25 mouse cellular contexts compared by ENCODE assay signal in genomic region chr3:108756131-108756530, GRCm38 (mm10). TPM values are rescaled to one million over a fixed set of nuclear protein-coding genes. Genes with fewer than 3 reads are reported as not detected.
"Had no signal": no experiment of that assay in that cellular context is flagged by ENCODE, and none has a peak within 500 bp of the region (broad histone marks: within the 10 kb centered on the region; RNA-seq: fewer than 3 reads in every experiment).

No protein-coding gene starts in this region.

- H3K4me1 ChIP-seq: megakaryocyte, embryonic 14.5 days; midbrain, embryonic 10.5 days had no signal

- H3K27me3 ChIP-seq: intestine, embryonic 15.5 days; neural tube, embryonic 13.5 days; stomach, embryonic 15.5 days had no signal

- H3K9me3 ChIP-seq: intestine, embryonic 15.5 days; kidney, embryonic 15.5 days; lung, embryonic 15.5 days; midbrain, embryonic 10.5 days; neural tube, embryonic 13.5 days; stomach, embryonic 15.5 days had no signal

- H3K4me2 ChIP-seq: intestine, embryonic 15.5 days; kidney, embryonic 15.5 days; lung, embryonic 15.5 days; neural tube, embryonic 13.5 days; stomach, embryonic 15.5 days had no signal

- H3K4me3 ChIP-seq: intestine, embryonic 15.5 days; kidney, embryonic 15.5 days; left cerebral cortex, adult 2 months; lung, embryonic 15.5 days; megakaryocyte, embryonic 14.5 days; midbrain, embryonic 10.5 days; neural tube, embryonic 13.5 days; stomach, embryonic 15.5 days had no signal

- DNase-seq: kidney, adult 11 months; kidney, adult 8-10 months; kidney, postnatal 10 days; kidney, postnatal 36 days; layer of hippocampus, postnatal 36 days; lung, adult 18-20 months; lung, postnatal 10 days; lung, postnatal 36 days; midbrain, embryonic 14.5 days; retina, postnatal 1 day; right cerebral cortex, postnatal 25 days; spleen, adult 18-20 months; thymus, postnatal 25 days had no signal

- H3K9ac ChIP-seq: intestine, embryonic 15.5 days; kidney, embryonic 15.5 days; lung, embryonic 15.5 days; neural tube, embryonic 13.5 days; stomach, embryonic 15.5 days had no signal

- H3K36me3 ChIP-seq: intestine, embryonic 15.5 days; kidney, embryonic 15.5 days; lung, embryonic 15.5 days; midbrain, embryonic 10.5 days; neural tube, embryonic 13.5 days; stomach, embryonic 15.5 days had no signal

- ATAC-seq: intestine, embryonic 15.5 days had no signal

- H3K27ac ChIP-seq: intestine, embryonic 15.5 days; kidney, embryonic 15.5 days; left cerebral cortex, adult 2 months; lung, embryonic 15.5 days; midbrain, embryonic 10.5 days; neural tube, embryonic 13.5 days; stomach, embryonic 15.5 days had no signal

RNA-seq across cellular contexts. Expression of gene Aknad1, which starts 16.7 kb away (rescaled TPM):
- total RNA-seq: layer of hippocampus, adult 8-10 months; layer of hippocampus, postnatal 10 days; left cerebral cortex, adult 2 months; left cerebral cortex, postnatal 36 days; neutrophil, adult 5-6 weeks had no signal
- polyA plus RNA-seq: midbrain, embryonic 10.5 days; midbrain, embryonic 14.5 days; neural tube, embryonic 13.5 days had no signal
